Mouse (Mus musculus) embryonic facial prominence, embryonic 12.5 days (tissue): ENCODE results near the gene Fam89a. TPM values are rescaled to one million over a fixed set of nuclear protein-coding genes. Genes with fewer than 3 reads are reported as not detected.

ENCODE experiments used
- ATAC-seq: fragments of 200-750 bp; cut with Nextera tagmentation; 2 replicates; pipeline ENCODE4 v1.8.0; 2017; ENCODE audit not compliant: insufficient number of reproducible peaks, insufficient read depth, low FRiP score, low TSS enrichment
- H3K27ac ChIP-seq: fragments of 300-500 bp; sonication (generic); 2 replicates; pipeline ENCODE4 v1.5.1; 2016; ENCODE audit warnings: mild to moderate bottlenecking
- H3K27me3 ChIP-seq: fragments of 300-500 bp; sonication (generic); 2 replicates; pipeline ENCODE4 v1.6.1; 2016; ENCODE audit warnings: mild to moderate bottlenecking, moderate library complexity
- H3K36me3 ChIP-seq: fragments of 300-500 bp; sonication (generic); 2 replicates; pipeline ENCODE4 v1.6.1; 2016; ENCODE audit warnings: mild to moderate bottlenecking
- H3K4me1 ChIP-seq: fragments of 300-500 bp; sonication (generic); 2 replicates; pipeline ENCODE4 v1.6.1; 2016
- H3K4me2 ChIP-seq: fragments of 300-500 bp; sonication (generic); replicated peaks from 2 replicates; pipeline ENCODE4 v1.6.1; 2016; ENCODE audit warnings: mild to moderate bottlenecking, moderate library complexity
- H3K4me3 ChIP-seq: fragments of 300-500 bp; sonication (generic); 2 replicates; pipeline ENCODE4 v1.5.1; 2016; ENCODE audit warnings: mild to moderate bottlenecking
- H3K9ac ChIP-seq: fragments of 300-500 bp; sonication (generic); 2 replicates; pipeline ENCODE4 v1.6.1; 2016; ENCODE audit warnings: mild to moderate bottlenecking, moderate library complexity
- H3K9me3 ChIP-seq: fragments of 300-500 bp; sonication (generic); 2 replicates; pipeline ENCODE4 v1.6.1; 2016; ENCODE audit warnings: mild to moderate bottlenecking, moderate library complexity
- WGBS: fragments of 180-500 bp; shearing (Covaris S2); methylation state at CpG from one replicate; pipeline ENCODE4 v1.1.7; 2016; 5-methylcytosine and 5-hydroxymethylcytosine counted together
- polyA plus RNA-seq: library from polyadenylated mRNA; unstranded; fragments of >200 nt; fragmentation: Nextera tagmentation; extraction: Ambion mirVana; gene quantifications from 2 replicates; pipeline ENCODE4 v1.2.1, GENCODE M21; 2016

The Fam89a gene
- polyA plus RNA-seq, 1 experiment from 2014 or later = 8.0 TPM

- H3K4me2 ChIP-seq = no peak overlapping the region
These were observed 38.4 kb downstream of the Fam89a start for GRCm38 (mm10) chr8:124713207-124713606.

GRCm38 (mm10) chr8:124705823-124706222, 45.8 kb downstream of the Fam89a start:
- no peaks in the 10 kb centered on the region for H3K9me3 ChIP-seq
- 96% methylated on average over 8 of the region's 8 CpGs for WGBS
- H3K27ac ChIP-seq = no peak overlapping the region
- peaks cover 56% of the 10 kb centered on the region for H3K36me3 ChIP-seq
- no peak overlapping the region for H3K4me2 ChIP-seq
- no peaks in the 10 kb centered on the region for H3K27me3 ChIP-seq
- no peak for ATAC-seq
- H3K4me1 ChIP-seq = no peaks in the 10 kb centered on the region
- H3K9ac ChIP-seq = no peak overlapping the region
- H3K4me3 ChIP-seq = no peak overlapping the region

More at GRCm38 (mm10) chr8:124713207-124713606, 38.4 kb downstream of the Fam89a start:
- Histone ChIP-seq H3K27ac (no peak overlapping the region), H3K9ac (no peak overlapping the region), H3K4me1 (no peaks in the 10 kb centered on the region), H3K36me3 (peaks cover 50% of the 10 kb centered on the region), H3K4me3 (no peak overlapping the region), H3K9me3 (no peaks in the 10 kb centered on the region), H3K27me3 (no peaks in the 10 kb centered on the region)
- ATAC-seq = no peak
- 90% methylated on average over 6 of the region's 6 CpGs for WGBS

- Histone ChIP-seq H3K9me3 (no peaks in the 10 kb centered on the region), H3K36me3 (peaks cover 57% of the 10 kb centered on the region), H3K4me1 (no peaks in the 10 kb centered on the region), H3K27me3 (no peaks in the 10 kb centered on the region), H3K4me2 (no peak overlapping the region), H3K9ac (no peak overlapping the region), H3K27ac (no peak overlapping the region), H3K4me3 (no peak overlapping the region)
- WGBS = 90% methylated on average over 4 of the region's 4 CpGs
- ATAC-seq = no peak
These were observed 47.3 kb downstream of the Fam89a start for GRCm38 (mm10) chr8:124704376-124704775.

GRCm38 (mm10) chr8:124703526-124703925, 48.1 kb downstream of the Fam89a start:
- WGBS = 77% methylated on average over 4 of the region's 4 CpGs
- H3K9me3 ChIP-seq = no peaks in the 10 kb centered on the region
- H3K27me3 ChIP-seq = no peaks in the 10 kb centered on the region
- no peak overlapping the region for H3K4me2 ChIP-seq
- peaks cover 49% of the 10 kb centered on the region for H3K36me3 ChIP-seq
- H3K4me3 ChIP-seq = no peak overlapping the region
- no peak overlapping the region for H3K9ac ChIP-seq
- ATAC-seq = no peak
- no peaks in the 10 kb centered on the region for H3K4me1 ChIP-seq
- H3K27ac ChIP-seq = no peak overlapping the region

GRCm38 (mm10) chr8:124702183-124702582, 49.4 kb downstream of the Fam89a start:
- H3K27me3 ChIP-seq = no peaks in the 10 kb centered on the region
- no peak overlapping the region for H3K4me3 ChIP-seq
- H3K9me3 ChIP-seq = no peaks in the 10 kb centered on the region
- 86% methylated on average over 3 of the region's 3 CpGs for WGBS
- no peak overlapping the region for H3K4me2 ChIP-seq
- H3K36me3 ChIP-seq = peaks cover 55% of the 10 kb centered on the region
- ATAC-seq = no peak
- H3K27ac ChIP-seq = no peak overlapping the region
- no peak overlapping the region for H3K9ac ChIP-seq
- no peaks in the 10 kb centered on the region for H3K4me1 ChIP-seq

GRCm38 (mm10) chr8:124701023-124701422, 50.6 kb downstream of the Fam89a start:
- no peaks in the 10 kb centered on the region for H3K27me3 ChIP-seq
- no peak for ATAC-seq
- no peak overlapping the region for H3K4me3 ChIP-seq
- H3K36me3 ChIP-seq = peaks cover 52% of the 10 kb centered on the region
- no peak overlapping the region for H3K4me2 ChIP-seq
- H3K9me3 ChIP-seq = no peaks in the 10 kb centered on the region
- H3K9ac ChIP-seq = no peak overlapping the region
- H3K27ac ChIP-seq = no peak overlapping the region
- WGBS = 87% methylated on average over 9 of the region's 9 CpGs
- no peaks in the 10 kb centered on the region for H3K4me1 ChIP-seq

GRCm38 (mm10) chr8:124700271-124700670, 51.4 kb downstream of the Fam89a start:
- H3K36me3 ChIP-seq = peaks cover 49% of the 10 kb centered on the region
- ATAC-seq = no peak
- WGBS = 86% methylated on average over 5 of the region's 5 CpGs

GRCm38 (mm10) chr8:124695424-124696100, 56.1 kb downstream of the Fam89a start:
- Histone ChIP-seq H3K9ac (no peak overlapping the region), H3K4me1 (no peaks in the 10 kb centered on the region), H3K4me2 (no peak overlapping the region), H3K4me3 (no peak overlapping the region), H3K36me3 (peaks cover 57% of the 10 kb centered on the region), H3K27ac (no peak overlapping the region), H3K27me3 (no peaks in the 10 kb centered on the region), H3K9me3 (no peaks in the 10 kb centered on the region)
- ATAC-seq = no peak
- 90% methylated on average over 22 of the region's 22 CpGs for WGBS

More at GRCm38 (mm10) chr8:124700271-124700670, 51.4 kb downstream of the Fam89a start:
- H3K9me3 ChIP-seq = no peaks in the 10 kb centered on the region
- H3K4me2 ChIP-seq = no peak overlapping the region
- no peaks in the 10 kb centered on the region for H3K27me3 ChIP-seq
- H3K4me3 ChIP-seq = no peak overlapping the region
- H3K27ac ChIP-seq = no peak overlapping the region
- H3K9ac ChIP-seq = no peak overlapping the region
- H3K4me1 ChIP-seq = no peaks in the 10 kb centered on the region

GRCm38 (mm10) chr8:124691706-124692105, 59.9 kb downstream of the Fam89a start:
- Histone ChIP-seq H3K27me3 (no peaks in the 10 kb centered on the region), H3K4me3 (no peak overlapping the region), H3K9me3 (no peaks in the 10 kb centered on the region), H3K4me1 (no peaks in the 10 kb centered on the region), H3K36me3 (peaks cover 46% of the 10 kb centered on the region), H3K9ac (no peak overlapping the region), H3K27ac (no peak overlapping the region), H3K4me2 (no peak overlapping the region)
- ATAC-seq = no peak
- 91% methylated on average over 4 of the region's 4 CpGs for WGBS

Other genes with a start within 250 kb of the Fam89a start
- gene Cog2, start 231.1 kb downstream of the Fam89a start, polyA plus RNA-seq = 44.6 and 46.8 TPM in 2 replicates
- 0.14 and 0.27 TPM in 2 replicates for gene Agt, start 182.1 kb downstream of the Fam89a start, polyA plus RNA-seq
- gene Capn9, start 175.7 kb downstream of the Fam89a start, polyA plus RNA-seq = not detected in 2 replicates
- gene 2310022B05Rik, start 88.5 kb downstream of the Fam89a start, polyA plus RNA-seq = 32.0 and 32.1 TPM in 2 replicates
- gene Ttc13, start 29.8 kb downstream of the Fam89a start, polyA plus RNA-seq = 52.8 and 54.1 TPM in 2 replicates
- gene Arv1, start 29.7 kb downstream of the Fam89a start, polyA plus RNA-seq = 33.2 and 35.6 TPM in 2 replicates
- gene Trim67, start 41.3 kb upstream of the Fam89a start, polyA plus RNA-seq = 1.00 and 1.5 TPM in 2 replicates
- 110 and 111 TPM in 2 replicates for gene Gnpat, start 111.2 kb upstream of the Fam89a start, polyA plus RNA-seq
- gene 2810004N23Rik, start 111.3 kb upstream of the Fam89a start, polyA plus RNA-seq = 53.5 and 59.4 TPM in 2 replicates
- 14.6 TPM in 2 replicates for gene Exoc8, start 145.9 kb upstream of the Fam89a start, polyA plus RNA-seq
- 12.7 and 13.3 TPM in 2 replicates for gene Sprtn, start 146.1 kb upstream of the Fam89a start, polyA plus RNA-seq
- 15.5 and 15.6 TPM in 2 replicates for gene Egln1, start 197.5 kb upstream of the Fam89a start, polyA plus RNA-seq